Mouse (Mus musculus) MEL (cell line): ENCODE data around the gene 4930402F06Rik. TPM values are rescaled to one million over a fixed set of nuclear protein-coding genes. Genes with fewer than 3 reads are reported as not detected.

Experiments
- DNase-seq: peaks from one replicate; pipeline ENCODE4 v3.0.0; 2011; ENCODE audit warnings: low read depth, low spot score
- H3K27ac ChIP-seq: 2 replicates; pipeline ENCODE4 v1.5.1; 2012; ENCODE audit warnings: low read depth, mild to moderate bottlenecking, control low read depth, low read length, moderate library complexity; ENCODE audit not compliant: control insufficient read depth
- H3K27me3 ChIP-seq, 2 experiments: fragments of 150-350 bp in 1 of 2; sonication (generic) in 1 of 2; 2 replicates each; pipeline ENCODE4 v1.6.1; 2012; ENCODE audit warnings: low read length in 2 of 2, mild to moderate bottlenecking in 2 of 2, improper control_type of control experiment in 1 of 2, moderate library complexity in 1 of 2; ENCODE audit not compliant: insufficient read depth in 2 of 2, control insufficient read depth in 1 of 2
- H3K36me3 ChIP-seq, 2 experiments: 2 replicates each; pipeline ENCODE4 v1.6.1; 2012 to 2014; ENCODE audit warnings: low read length in 2 of 2, improper control_type of control experiment in 1 of 2, inconsistent platforms in 1 of 2, mild to moderate bottlenecking in 1 of 2; ENCODE audit not compliant: insufficient read depth in 2 of 2, control insufficient read depth in 1 of 2
- H3K4me1 ChIP-seq, 2 experiments: fragments of 150-350 bp in 1 of 2; sonication (generic) in 1 of 2; 2 replicates each; pipeline ENCODE4 v1.6.1; 2012; ENCODE audit warnings: low read length in 2 of 2, improper control_type of control experiment in 1 of 2, mild to moderate bottlenecking in 1 of 2; ENCODE audit not compliant: insufficient read depth in 2 of 2, control insufficient read depth in 1 of 2
- H3K4me3 ChIP-seq, 2 experiments: fragments of 150-350 bp in 1 of 2; sonication (generic) in 1 of 2; 2 replicates each; pipeline ENCODE4 v1.5.1; 2012; ENCODE audit warnings: low read depth in 2 of 2, low read length in 2 of 2, mild to moderate bottlenecking in 2 of 2, moderate library complexity in 2 of 2, control low read depth in 1 of 2, improper control_type of control experiment in 1 of 2; ENCODE audit not compliant: control insufficient read depth in 1 of 2, insufficient read depth in 1 of 2
- H3K79me2 ChIP-seq: 2 replicates; pipeline ENCODE4 v1.6.1; 2012; ENCODE audit warnings: mild to moderate bottlenecking, low read length, moderate library complexity; ENCODE audit not compliant: control insufficient read depth, poor library complexity, insufficient read depth
- H3K9ac ChIP-seq: 2 replicates; pipeline ENCODE4 v1.6.1; 2012; ENCODE audit warnings: low read depth, mild to moderate bottlenecking, control low read depth, low read length, moderate library complexity; ENCODE audit not compliant: control insufficient read depth, poor library complexity, severe bottlenecking
- H3K9me3 ChIP-seq: fragments of 150-350 bp; sonication (generic); replicated peaks from 2 replicates; pipeline ENCODE4 v1.6.1; 2012; ENCODE audit warnings: mild to moderate bottlenecking, low read length, improper control_type of control experiment, moderate library complexity; ENCODE audit not compliant: insufficient read depth
- BHLHE40 ChIP-seq: IDR thresholded peaks from 2 replicates; pipeline ENCODE4 v1.6.1; 2012; ENCODE audit warnings: low read depth, mild to moderate bottlenecking, inconsistent platforms, low read length, improper control_type of control experiment, borderline replicate concordance
- CHD2 ChIP-seq: IDR thresholded peaks from 2 replicates; pipeline ENCODE4 v1.6.1; 2011; ENCODE audit warnings: low read length, improper control_type of control experiment
- EP300 ChIP-seq, 2 experiments: IDR thresholded peaks; 2 replicates each; pipeline ENCODE4 v1.6.1; 2011; ENCODE audit warnings: improper control_type of control experiment in 2 of 2, low read length in 2 of 2, low read depth in 1 of 2, mild to moderate bottlenecking in 1 of 2
- GABPA ChIP-seq: IDR thresholded peaks from 2 replicates; pipeline ENCODE4 v1.6.1; 2012; ENCODE audit warnings: low read depth, mild to moderate bottlenecking, inconsistent platforms, low read length, improper control_type of control experiment, moderate library complexity
- HCFC1 ChIP-seq: IDR thresholded peaks from 2 replicates; pipeline ENCODE4 v1.6.1; 2012; ENCODE audit warnings: low read depth, mild to moderate bottlenecking, inconsistent platforms, low read length, improper control_type of control experiment, moderate library complexity
- KAT2A ChIP-seq: conservative IDR thresholded peaks from 2 replicates; pipeline ENCODE4 v1.6.1; 2012; ENCODE audit warnings: low read depth, low read length, improper control_type of control experiment, inconsistent platforms
- MAZ ChIP-seq: IDR thresholded peaks from 2 replicates; pipeline ENCODE4 v1.6.1; 2012; ENCODE audit warnings: low read depth, mild to moderate bottlenecking, inconsistent platforms, low read length, improper control_type of control experiment
- MYB ChIP-seq: IDR thresholded peaks from 2 replicates; pipeline ENCODE4 v1.6.1; 2011; ENCODE audit warnings: mild to moderate bottlenecking, low read depth, low read length, improper control_type of control experiment
- POLR2AphosphoS2 ChIP-seq: IDR thresholded peaks from 2 replicates; pipeline ENCODE4 v1.6.1; 2011; ENCODE audit warnings: low read length, improper control_type of control experiment
- POLR2AphosphoS5 ChIP-seq: IDR thresholded peaks from 2 replicates; pipeline ENCODE4 v1.6.1; 2012; ENCODE audit warnings: low read depth, borderline replicate concordance, mild to moderate bottlenecking, inconsistent platforms, low read length, moderate library complexity, mixed read lengths
- RCOR1 ChIP-seq: IDR thresholded peaks from 2 replicates; pipeline ENCODE4 v1.6.1; 2012; ENCODE audit warnings: low read depth, mild to moderate bottlenecking, inconsistent platforms, low read length, improper control_type of control experiment
- SIN3A ChIP-seq: IDR thresholded peaks from 2 replicates; pipeline ENCODE4 v1.6.1; 2012; ENCODE audit warnings: low read length, improper control_type of control experiment, inconsistent platforms
- SMC3 ChIP-seq: IDR thresholded peaks from 2 replicates; pipeline ENCODE4 v1.6.1; 2011; ENCODE audit warnings: low read depth, low read length, improper control_type of control experiment
- USF2 ChIP-seq, 2 experiments: IDR thresholded peaks; 2 replicates each; pipeline ENCODE4 v1.6.1; 2011 to 2012; ENCODE audit warnings: improper control_type of control experiment in 2 of 2, low read length in 2 of 2, borderline replicate concordance in 1 of 2, inconsistent platforms in 1 of 2, low read depth in 1 of 2, mild to moderate bottlenecking in 1 of 2; ENCODE audit not compliant: insufficient read depth in 1 of 2
- ZKSCAN1 ChIP-seq: IDR thresholded peaks from 2 replicates; pipeline ENCODE4 v1.6.1; 2012; ENCODE audit warnings: low read depth, mild to moderate bottlenecking, inconsistent platforms, low read length, improper control_type of control experiment, moderate library complexity
- polyA plus RNA-seq, 2 experiments: library from polyadenylated mRNA; stranded (reverse) in 1 of 2; unstranded in 1 of 2; fragments of >175 nt in 1 of 2; fragments of >200 nt in 1 of 2; gene quantifications; 2 replicates each; pipeline versions ENCODE4 v1.2.1 to v1.2.4; 2012; ENCODE audit warnings: low replicate concordance in 2 of 2, low read depth in 1 of 2; ENCODE audit not compliant: insufficient read length in 2 of 2, insufficient read depth in 1 of 2, missing spikeins in 1 of 2
- total RNA-seq: library from RNA; depleted of rRNA; stranded (reverse); fragments of 300-350 nt; gene quantifications from 2 replicates; pipeline ENCODE4 v1.2.3, GENCODE M21; 2012

Gene 4930402F06Rik
- total and polyA plus RNA-seq, 3 experiments, result not detected

GRCm38 (mm10) chr2:35409466-35409865 is 12.5 kb upstream of the 4930402F06Rik start:
- Histone ChIP-seq H3K79me2 (no peaks in the 10 kb centered on the region), H3K36me3 (peaks cover 0 to 1% of the 10 kb centered on the region in 2 experiments; a peak in 1 of 4 replicates), H3K27ac (no peak overlapping the region), H3K9ac (no peak overlapping the region), H3K27me3 (no peaks in the 10 kb centered on the region), H3K9me3 (no peaks in the 10 kb centered on the region), H3K4me1 (no peaks in the 10 kb centered on the region), H3K4me3 (no peak overlapping the region)
- TF ChIP-seq ZKSCAN1 (no peak), BHLHE40 (no peak), RCOR1 (no peak), MAZ (no peak), POLR2AphosphoS5 (no peak), GABPA (no peak), HCFC1 (no peak), CHD2 (no peak), MYB (no peak), POLR2AphosphoS2 (no peak), SIN3A (no peak), SMC3 (no peak), EP300 (IDR thresholded peaks at IDR 0.05; ENCODE audit: low read depth in 1 of 2, low read length in 2 of 2) (no peak), KAT2A (no peak)
- DNase-seq, result no peak

GRCm38 (mm10) chr2:35408409-35409110 is 11.6 kb upstream of the 4930402F06Rik start:
- DNase-seq, result no peak
- no peak for TF ChIP-seq USF2 (IDR thresholded peaks at IDR 0.05; ENCODE audit: borderline replicate concordance in 1 of 2, insufficient read depth in 1 of 2, low read depth in 1 of 2, low read length in 2 of 2)
- Histone ChIP-seq H3K79me2 (no peaks in the 10 kb centered on the region), H3K36me3 (peaks cover 0 to 1% of the 10 kb centered on the region in 2 experiments; a peak in 1 of 4 replicates), H3K4me3 (no peak overlapping the region), H3K9me3 (no peaks in the 10 kb centered on the region), H3K27me3 (no peaks in the 10 kb centered on the region), H3K9ac (no peak overlapping the region), H3K4me1 (no peaks in the 10 kb centered on the region), H3K27ac (no peak overlapping the region)
